Mouse (Mus musculus) midbrain, embryonic 14.5 days (tissue): ENCODE results near the gene Stk4. TPM values are rescaled to one million over a fixed set of nuclear protein-coding genes. Genes with fewer than 3 reads are reported as not detected.

Experiments used
- ATAC-seq: fragments of 200-750 bp; cut with Nextera tagmentation; 2 replicates; pipeline ENCODE4 v1.8.0; 2017; ENCODE audit warnings: moderate number of reproducible peaks, moderate library complexity; ENCODE audit not compliant: low FRiP score, low TSS enrichment
- DNase-seq: peaks from one replicate; pipeline ENCODE4 v3.0.0-alpha.2; 2015
- H3K27ac ChIP-seq: fragments of 300-500 bp; sonication (generic); replicated peaks from 2 replicates; pipeline ENCODE4 v1.5.1; 2014; ENCODE audit warnings: mild to moderate bottlenecking, low read depth, low read length, moderate library complexity
- H3K27me3 ChIP-seq: fragments of 300-500 bp; sonication (generic); 2 replicates; pipeline ENCODE4 v1.6.1; 2014; ENCODE audit warnings: low read length, control low read depth, mixed read lengths; ENCODE audit not compliant: control insufficient read depth, insufficient read depth
- H3K36me3 ChIP-seq: fragments of 300-500 bp; sonication (generic); 2 replicates; pipeline ENCODE4 v1.6.1; 2014; ENCODE audit warnings: low read length, control low read depth; ENCODE audit not compliant: control insufficient read depth, insufficient read depth
- H3K4me1 ChIP-seq: fragments of 300-500 bp; sonication (generic); 2 replicates; pipeline ENCODE4 v1.6.1; 2014; ENCODE audit warnings: mild to moderate bottlenecking, antibody characterized with exemption, low read length, control low read depth; ENCODE audit not compliant: control insufficient read depth, insufficient read depth
- H3K4me2 ChIP-seq: fragments of 300-500 bp; sonication (generic); 2 replicates; pipeline ENCODE4 v1.6.1; 2014; ENCODE audit warnings: mild to moderate bottlenecking, low read length, moderate library complexity
- H3K4me3 ChIP-seq: fragments of 300-500 bp; sonication (generic); replicated peaks from 2 replicates; pipeline ENCODE4 v1.5.1; 2014; ENCODE audit warnings: low read depth, low read length
- H3K9ac ChIP-seq: fragments of 300-500 bp; sonication (generic); replicated peaks from 2 replicates; pipeline ENCODE4 v1.6.1; 2014; ENCODE audit warnings: mild to moderate bottlenecking, low read length, moderate library complexity
- H3K9me3 ChIP-seq: fragments of 300-500 bp; sonication (generic); 2 replicates; pipeline ENCODE4 v1.6.1; 2016; ENCODE audit warnings: low read length, control low read depth, mixed read lengths; ENCODE audit not compliant: control insufficient read depth
- WGBS: fragments of 180-500 bp; shearing (Covaris S2); extraction: QIAGEN DNeasy Blood & Tissue Kit; methylation state at CpG from one replicate; pipeline ENCODE4 v1.1.7; 2014; 5-methylcytosine and 5-hydroxymethylcytosine counted together
- polyA plus RNA-seq: library from polyadenylated mRNA; unstranded; fragments of >200 nt; fragmentation: Nextera tagmentation; extraction: Ambion mirVana; gene quantifications from 2 replicates; pipeline ENCODE4 v1.2.1, GENCODE M21; 2014

The Stk4 gene
- polyA plus RNA-seq, 1 experiment from 2014 or later: 35.0 TPM

DNA sequence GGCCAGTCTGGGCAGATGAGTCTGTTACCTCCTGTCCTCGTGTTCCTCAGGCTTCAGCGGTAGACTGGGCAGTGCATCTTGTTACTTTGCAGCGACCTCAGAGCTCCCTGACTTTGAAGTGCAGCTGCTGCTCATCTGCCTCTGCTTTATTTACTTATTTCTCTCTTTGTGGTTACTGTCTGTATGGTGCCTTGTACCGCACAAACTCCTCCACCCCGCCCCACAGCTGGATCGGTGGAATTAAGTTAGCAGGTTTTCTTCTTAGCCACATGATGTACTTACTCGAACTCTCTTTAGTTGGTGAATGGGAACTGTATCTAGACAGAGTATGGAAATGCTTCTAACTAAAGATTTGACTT lies 14.2 kb downstream of the Stk4 start:
- ATAC-seq: no peak
- Histone ChIP-seq H3K9me3 (no peaks in the 10 kb centered on the region), H3K27me3 (no peaks in the 10 kb centered on the region), H3K36me3 (peaks cover 96% of the 10 kb centered on the region), H3K4me1 (no peaks in the 10 kb centered on the region), H3K27ac (no peak overlapping the region), H3K4me3 (no peak overlapping the region), H3K4me2 (no peak overlapping the region), H3K9ac (no peak overlapping the region)
- 96% methylated on average over 7 of the region's 7 CpGs for WGBS
- no peak for DNase-seq

DNA sequence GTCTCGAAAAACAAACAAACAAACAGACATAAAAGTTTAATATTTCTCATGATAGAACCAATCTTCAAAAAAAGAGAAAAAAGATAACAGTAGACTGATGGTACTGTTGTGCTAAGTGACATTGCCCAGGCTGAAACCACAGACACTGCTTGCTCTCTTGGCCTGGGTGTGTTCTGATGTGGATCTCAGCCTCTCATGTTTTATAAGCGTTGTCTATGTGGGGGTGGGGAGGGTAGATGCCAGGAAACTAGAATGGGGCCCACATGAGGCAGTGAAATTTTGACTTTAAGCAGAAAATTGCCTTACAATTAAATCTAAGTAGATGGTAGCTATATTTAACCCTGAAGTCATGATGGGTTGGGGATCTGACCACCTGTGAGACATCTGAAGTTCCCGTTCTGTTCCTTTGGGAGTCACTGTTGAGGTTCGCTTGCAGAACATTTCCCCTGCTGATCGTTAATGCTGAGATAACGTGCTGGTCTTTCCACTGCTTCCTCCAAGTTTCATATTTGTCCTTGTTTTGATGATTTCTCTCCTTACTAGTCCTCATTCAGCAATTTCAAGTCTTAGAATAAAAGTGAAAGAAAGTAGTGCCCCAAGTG lies 17.4 kb downstream of the Stk4 start:
- no peak for DNase-seq
- Histone ChIP-seq H3K4me1 (no peaks in the 10 kb centered on the region), H3K9ac (no peak overlapping the region), H3K36me3 (peaks cover 85% of the 10 kb centered on the region), H3K4me2 (no peak overlapping the region), H3K4me3 (no peak overlapping the region), H3K9me3 (no peaks in the 10 kb centered on the region), H3K27me3 (no peaks in the 10 kb centered on the region), H3K27ac (no peak overlapping the region)
- ATAC-seq: no peak
- WGBS: 94% methylated on average over 6 of the region's 6 CpGs

DNA sequence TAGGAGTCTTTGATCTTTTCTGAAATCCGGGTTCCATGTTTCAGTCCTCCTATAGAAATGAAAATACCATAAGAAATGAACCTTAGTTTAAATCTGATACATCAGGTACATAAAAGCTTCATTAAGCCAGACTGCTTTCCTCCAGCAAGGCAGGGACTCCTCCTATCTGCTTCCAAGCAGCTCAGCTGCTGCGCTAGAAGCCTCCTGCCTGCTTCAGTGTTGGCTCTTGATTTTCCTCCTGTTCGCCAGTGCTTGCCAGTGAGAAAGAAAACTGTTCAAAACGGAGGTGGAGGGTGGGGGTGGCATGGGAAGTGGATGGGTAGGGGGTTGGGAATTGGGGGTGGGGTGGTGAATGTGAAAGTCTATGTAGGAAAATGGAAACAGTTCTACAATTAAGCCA lies 19.4 kb downstream of the Stk4 start:
- WGBS: 90% methylated on average over 4 of the region's 4 CpGs
- no peak overlapping the region for H3K27ac ChIP-seq
- DNase-seq (no peak), ATAC-seq (no peak)
- no peaks in the 10 kb centered on the region for H3K9me3 ChIP-seq
- no peak overlapping the region for H3K4me2 ChIP-seq
- no peaks in the 10 kb centered on the region for H3K4me1 ChIP-seq
- H3K9ac ChIP-seq: no peak overlapping the region
- no peak overlapping the region for H3K4me3 ChIP-seq
- H3K36me3 ChIP-seq: peaks cover 68% of the 10 kb centered on the region
- H3K27me3 ChIP-seq: no peaks in the 10 kb centered on the region

DNA sequence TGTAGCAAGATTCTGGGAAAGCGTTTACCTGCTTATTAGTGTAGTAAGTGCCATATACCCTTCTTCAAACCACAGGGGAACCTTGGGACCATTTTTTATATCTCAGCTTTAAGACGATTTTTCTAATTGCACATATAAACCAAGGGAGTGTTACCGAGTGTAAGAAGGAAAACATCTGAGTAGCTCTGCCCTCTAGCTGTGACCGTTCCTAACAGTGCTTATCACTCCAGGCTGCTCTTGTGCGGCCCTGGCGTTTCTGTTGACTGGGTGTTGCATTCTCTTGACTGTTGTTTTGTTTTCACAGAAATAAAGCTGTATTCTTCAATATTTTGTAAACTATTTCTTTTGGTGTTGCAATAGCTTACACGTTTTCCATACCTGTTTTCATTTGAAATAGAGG lies 24.0 kb downstream of the Stk4 start:
- Histone ChIP-seq H3K27ac (no peak overlapping the region), H3K27me3 (no peaks in the 10 kb centered on the region), H3K9ac (no peak overlapping the region), H3K4me3 (no peak overlapping the region), H3K4me2 (no peak overlapping the region), H3K9me3 (no peaks in the 10 kb centered on the region), H3K36me3 (peaks cover 53% of the 10 kb centered on the region), H3K4me1 (no peaks in the 10 kb centered on the region)
- DNase-seq: no peak
- no peak for ATAC-seq
- WGBS: 86% methylated on average over 7 of the region's 7 CpGs

DNA sequence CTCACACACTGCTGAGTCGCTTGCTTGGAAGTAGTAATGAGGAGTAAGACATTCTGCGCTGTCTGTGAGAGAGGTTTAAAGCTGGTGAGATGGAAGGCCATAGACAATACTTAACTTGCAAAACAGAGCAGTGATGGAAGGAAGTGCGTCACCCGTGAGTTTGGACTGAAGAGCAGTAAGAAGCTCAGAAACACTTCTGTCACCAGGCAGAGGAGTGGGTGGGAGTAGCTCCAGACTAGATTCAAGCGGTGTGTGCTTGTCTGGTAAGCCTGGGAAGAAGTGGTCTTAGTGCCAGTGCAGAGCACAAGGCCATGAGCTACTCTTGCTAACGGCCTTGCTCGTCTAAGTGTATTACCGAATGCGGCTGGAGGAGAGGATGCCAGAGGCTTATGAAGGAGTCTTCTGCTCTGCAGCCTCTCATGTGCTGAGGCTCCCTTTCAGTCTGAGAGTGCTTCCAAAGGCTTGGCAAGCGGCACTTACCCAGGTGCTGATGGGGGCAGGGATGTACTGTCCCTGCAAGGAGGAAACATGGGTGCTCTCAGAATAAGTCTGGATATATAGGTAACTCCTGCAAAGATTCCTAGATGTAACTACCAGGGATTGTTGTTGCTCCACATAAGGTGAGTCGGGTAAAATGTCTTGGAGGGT lies 28.6 kb downstream of the Stk4 start:
- Histone ChIP-seq H3K27me3 (no peaks in the 10 kb centered on the region), H3K4me3 (no peak overlapping the region), H3K4me2 (no peak overlapping the region), H3K9ac (no peak overlapping the region), H3K27ac (no peak overlapping the region), H3K4me1 (no peaks in the 10 kb centered on the region), H3K36me3 (peaks cover 66% of the 10 kb centered on the region), H3K9me3 (no peaks in the 10 kb centered on the region)
- ATAC-seq (no peak), DNase-seq (no peak)
- 94% methylated on average over 11 of the region's 11 CpGs for WGBS

DNA sequence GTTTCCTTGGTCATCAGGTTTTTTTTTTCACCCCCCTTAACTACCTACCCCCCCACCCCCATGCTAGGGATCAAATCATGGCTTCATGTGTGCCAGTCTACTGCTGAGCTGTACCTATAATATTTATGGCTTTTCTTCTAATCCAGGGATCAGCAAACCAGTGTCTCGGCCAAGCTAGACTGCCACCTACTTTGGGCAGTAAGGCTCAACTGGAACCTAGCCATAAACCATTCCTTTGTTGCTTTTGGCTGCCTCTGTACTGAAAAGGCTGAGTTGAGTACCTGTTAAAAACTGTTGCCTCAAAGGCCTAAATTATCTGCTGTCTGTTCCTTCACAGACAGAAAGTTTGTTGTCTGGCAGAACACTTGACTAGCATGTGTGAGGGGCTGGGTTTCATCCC lies 31.8 kb downstream of the Stk4 start:
- Histone ChIP-seq H3K27ac (no peak overlapping the region), H3K27me3 (no peaks in the 10 kb centered on the region), H3K4me3 (no peak overlapping the region), H3K9me3 (no peaks in the 10 kb centered on the region), H3K36me3 (peaks cover 61% of the 10 kb centered on the region), H3K4me1 (no peaks in the 10 kb centered on the region), H3K4me2 (no peak overlapping the region), H3K9ac (no peak overlapping the region)
- WGBS: 96% methylated on average over 1 of the region's 1 CpGs
- ATAC-seq: no peak
- no peak for DNase-seq

DNA sequence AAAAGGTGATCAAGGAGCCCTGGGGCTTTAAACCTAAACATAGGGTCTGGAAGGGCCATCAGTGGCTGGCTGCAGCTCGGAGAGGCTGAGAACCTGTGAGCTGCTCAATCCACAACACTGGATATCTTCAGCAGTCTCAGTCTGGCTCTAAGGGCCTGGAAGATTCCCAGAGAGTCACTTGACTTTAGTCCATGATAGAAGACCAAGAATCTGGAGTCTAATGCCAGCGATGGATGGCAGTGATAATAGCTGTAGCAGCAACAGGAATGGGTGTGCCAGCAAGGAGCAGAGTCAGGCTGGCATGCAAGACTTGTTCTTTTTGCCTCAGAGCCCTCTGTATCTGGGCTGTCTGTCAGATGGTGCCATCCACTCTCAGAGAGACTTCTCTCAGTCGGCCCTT lies 32.2 kb downstream of the Stk4 start:
- no peak overlapping the region for H3K4me2 ChIP-seq
- H3K4me1 ChIP-seq: no peaks in the 10 kb centered on the region
- H3K4me3 ChIP-seq: no peak overlapping the region
- H3K27ac ChIP-seq: no peak overlapping the region
- no peaks in the 10 kb centered on the region for H3K27me3 ChIP-seq
- no peak overlapping the region for H3K9ac ChIP-seq
- peaks cover 61% of the 10 kb centered on the region for H3K36me3 ChIP-seq
- no peaks in the 10 kb centered on the region for H3K9me3 ChIP-seq
- DNase-seq: no peak
- 92% methylated on average over 3 of the region's 3 CpGs for WGBS
- ATAC-seq: no peak

DNA sequence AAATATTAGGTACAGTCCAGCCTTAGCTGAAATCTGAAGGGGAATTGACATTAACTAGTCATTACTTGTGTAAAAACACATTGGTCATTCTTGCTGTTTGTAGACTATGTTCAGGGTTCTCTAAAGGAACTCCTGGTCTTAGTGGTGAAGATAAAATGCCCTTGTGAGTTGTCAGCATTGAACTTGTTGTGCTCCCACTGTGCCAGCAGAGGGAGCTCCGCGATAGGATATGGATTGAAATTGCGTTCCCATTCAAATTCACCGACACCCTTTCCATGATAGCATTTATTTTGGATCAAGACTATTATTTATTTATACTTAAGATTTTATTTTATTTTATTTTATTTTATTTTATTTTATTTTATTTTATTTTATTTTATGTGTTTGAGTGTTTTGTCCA lies 33.4 kb downstream of the Stk4 start:
- H3K36me3 ChIP-seq: peaks cover 58% of the 10 kb centered on the region
- 34% methylated on average over 4 of the region's 4 CpGs for WGBS
- no peak for ATAC-seq

DNA sequence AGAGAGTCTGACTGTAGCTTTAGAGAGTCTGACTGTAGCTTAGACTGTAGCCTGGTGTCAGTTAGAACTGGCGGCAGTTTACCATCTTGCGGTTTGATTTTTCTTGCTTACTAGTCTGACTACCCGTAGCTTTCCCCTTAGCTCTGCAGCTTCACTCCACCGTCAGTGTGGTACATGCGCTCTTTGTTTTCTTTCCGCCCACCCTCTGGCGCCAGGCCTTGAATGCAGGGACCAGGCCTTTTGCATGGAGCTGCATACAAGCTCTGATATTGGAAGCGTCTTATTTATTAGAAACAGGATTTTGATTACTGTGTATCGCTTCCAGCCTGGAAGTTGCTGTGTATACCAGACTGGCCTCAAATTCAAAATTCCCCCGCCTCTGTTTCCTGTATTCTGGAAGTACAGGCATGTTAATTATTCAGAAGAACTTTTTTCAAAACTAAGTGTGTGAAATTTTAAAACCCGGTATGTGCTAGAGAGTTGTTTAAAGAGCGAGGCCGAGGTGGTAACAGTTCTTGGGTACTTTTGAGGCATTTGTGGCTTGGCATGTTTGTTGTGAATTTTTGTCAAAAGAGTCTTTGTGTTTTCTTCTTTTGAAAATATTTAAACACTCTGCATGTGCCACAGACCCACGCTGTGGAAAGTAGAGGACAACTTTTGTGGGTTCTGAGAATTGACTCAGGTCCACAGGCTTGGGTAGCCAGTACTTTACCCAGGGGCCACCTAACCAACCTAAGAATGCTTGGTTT lies 36.3 kb downstream of the Stk4 start:
- DNase-seq (peak; percentile 15), ATAC-seq (no peak)
- Histone ChIP-seq H3K27ac (no peak overlapping the region), H3K4me3 (no peak overlapping the region), H3K9me3 (no peaks in the 10 kb centered on the region), H3K4me2 (no peak overlapping the region), H3K9ac (no peak overlapping the region), H3K36me3 (peaks cover 41% of the 10 kb centered on the region), H3K27me3 (no peaks in the 10 kb centered on the region), H3K4me1 (no peaks in the 10 kb centered on the region)
- WGBS: 86% methylated on average over 14 of the region's 14 CpGs

More for the DNA sequence above, 33.4 kb downstream of the Stk4 start:
- Histone ChIP-seq H3K4me2 (no peak overlapping the region), H3K9ac (no peak overlapping the region), H3K27ac (no peak overlapping the region), H3K27me3 (no peaks in the 10 kb centered on the region), H3K4me1 (no peaks in the 10 kb centered on the region), H3K4me3 (no peak overlapping the region), H3K9me3 (no peaks in the 10 kb centered on the region)
- peak; percentile 86 for DNase-seq
